In genomic region chr4:59009186-59009585, GRCm38 (mm10) we compare ENCODE assay signal across 14 mouse cellular contexts. TPM values are rescaled to one million over a fixed set of nuclear protein-coding genes. Genes with fewer than 3 reads are reported as not detected.
DNase-seq lines count a peak whose midpoint lies in the region; ATAC-seq and TF ChIP-seq lines count a peak whose summit lies in the region.
"Had no signal": no experiment of that assay in that cellular context is flagged by ENCODE, and none has a peak within 500 bp of the region (broad histone marks: within the 10 kb centered on the region; RNA-seq: fewer than 3 reads in every experiment).

No protein-coding gene starts in this region.

- TF ChIP-seq EP300 in CH12.LX (IDR thresholded peaks at IDR 0.05; ENCODE audit: low read length): peak; percentile 60

- peak overlapping the region in 1 of 3 experiments; percentile 18 for H3K4me3 ChIP-seq in CH12.LX (replicated peaks in 1 of 3; ENCODE audit: low read depth in 2 of 3, low read length in 2 of 3, poor library complexity in 1 of 3)
- no peak overlapping the region for H3K4me3 ChIP-seq in liver, embryonic 11.5 days (ENCODE audit: low read depth, low read length)
- no peak overlapping the region for H3K4me3 ChIP-seq in forebrain, embryonic 10.5 days
- H3K4me3 ChIP-seq: intestine, embryonic 15.5 days had no signal

- no peak overlapping the region for H3K9ac ChIP-seq in CH12.LX (ENCODE audit: insufficient read depth, low read depth)
- H3K9ac ChIP-seq in liver, embryonic 11.5 days (ENCODE audit: low read depth, low read length): no peak overlapping the region
- H3K9ac ChIP-seq: intestine, embryonic 15.5 days; lung, embryonic 14.5 days had no signal

- in situ Hi-C loops in CH12.LX (cut with MboI; ENCODE audit: low pct_ligation_motif_present, low pct_unique_long_range_greater_than_20kb, low sequenced_read_pairs): no loop called here

- TF ChIP-seq RAD21 in CH12.LX (IDR thresholded peaks at IDR 0.05; ENCODE audit: low read depth, low read length): no peak

- no peak for TF ChIP-seq CTCF in CH12.LX (conservative IDR thresholded peaks at IDR 0.05 in 1 of 2, IDR thresholded peaks at IDR 0.05 in 1 of 2; ENCODE audit: low read depth in 2 of 2, low read length in 2 of 2)

- intact Hi-C loops in heart, postnatal 10 days (cut with DNase I): no loop called here
- intact Hi-C loops in left cerebral cortex, postnatal 14 days (cut with DNase I): no loop called here

- H3K27ac ChIP-seq in CH12.LX (ENCODE audit: insufficient read depth, low read depth): no peak overlapping the region
- no peak overlapping the region for H3K27ac ChIP-seq in liver, embryonic 11.5 days (ENCODE audit: low read depth, low read length)
- no peak overlapping the region for H3K27ac ChIP-seq in forebrain, embryonic 10.5 days
- H3K27ac ChIP-seq: intestine, embryonic 15.5 days had no signal

- peak overlapping the region; percentile 71 for H3K4me2 ChIP-seq in CH12.LX (ENCODE audit: insufficient read depth, low read depth, poor library complexity, severe bottlenecking)
- H3K4me2 ChIP-seq in liver, embryonic 11.5 days: peak overlapping the region; percentile 5; the same call in 1 of the 2 replicates
- H3K4me2 ChIP-seq: intestine, embryonic 15.5 days; lung, embryonic 14.5 days; midbrain, embryonic 11.5 days had no signal

- H3K79me2 ChIP-seq in CH12.LX (replicated peaks; ENCODE audit: control insufficient read depth, extremely low read depth, insufficient read depth, poor library complexity, severe bottlenecking): peaks cover 11% of the 10 kb centered on the region

- H3K27me3 ChIP-seq in CH12.LX (replicated peaks): no peaks in the 10 kb centered on the region
- H3K27me3 ChIP-seq in liver, embryonic 11.5 days (replicated peaks; ENCODE audit: control insufficient read depth, insufficient read depth, low read length): no peaks in the 10 kb centered on the region
- H3K27me3 ChIP-seq in forebrain, embryonic 10.5 days (ENCODE audit: poor library complexity, severe bottlenecking): no peaks in the 10 kb centered on the region
- H3K27me3 ChIP-seq: intestine, embryonic 15.5 days had no signal

- dilution Hi-C loops in CH12.LX (cut with MboI; ENCODE audit: extremely low pct_ligation_motif_present, extremely low pct_unique_long_range_greater_than_20kb, low sequenced_read_pairs): no loop called here

- DNase-seq in A20 (ENCODE audit: low read depth, low spot score) (peak; percentile 68), CH12.LX (ENCODE audit: extremely low read depth) (no peak)
- DNase-seq in liver, embryonic 11.5 days (ENCODE audit: low spot score): no peak
- DNase-seq in naive thymus-derived CD4-positive, alpha-beta T cell, adult 2 months (ENCODE audit: low read depth): peak; percentile 65
- DNase-seq in heart, postnatal 10 days: no peak
- no peak for DNase-seq in kidney, adult 9 months
- DNase-seq in left cerebral cortex, postnatal 14 days (ENCODE audit: low spot score in 2 of 2): no peak
- no peak for DNase-seq in forebrain, embryonic 10.5 days (ENCODE audit: extremely low spot score, low spot score)
- DNase-seq: cerebellum, adult 11-12 months; lung, embryonic 14.5 days; retina, postnatal 1 day had no signal

- peaks cover 2 to 12% of the 10 kb centered on the region in 2 experiments for H3K36me3 ChIP-seq in CH12.LX (replicated peaks in 1 of 2; ENCODE audit: control insufficient read depth in 1 of 2, insufficient read depth in 1 of 2, low read length in 1 of 2)
- no peaks in the 10 kb centered on the region for H3K36me3 ChIP-seq in liver, embryonic 11.5 days (ENCODE audit: control insufficient read depth, insufficient read depth, low read length)
- H3K36me3 ChIP-seq in forebrain, embryonic 10.5 days (replicated peaks): no peaks in the 10 kb centered on the region
- H3K36me3 ChIP-seq: intestine, embryonic 15.5 days had no signal

- H3K9me3 ChIP-seq in CH12.LX (replicated peaks; ENCODE audit: low read length): no peaks in the 10 kb centered on the region
- H3K9me3 ChIP-seq in liver, embryonic 11.5 days (ENCODE audit: control insufficient read depth, low read length): no peaks in the 10 kb centered on the region
- H3K9me3 ChIP-seq in forebrain, embryonic 10.5 days: no peaks in the 10 kb centered on the region
- H3K9me3 ChIP-seq: intestine, embryonic 15.5 days had no signal

- TF ChIP-seq POLR2A in CH12.LX (IDR thresholded peaks at IDR 0.05; ENCODE audit: low read depth, low read length): no peak

- ATAC-seq in liver, embryonic 11.5 days (replicated peaks; ENCODE audit: low FRiP score): no peak
- ATAC-seq: intestine, embryonic 15.5 days had no signal

- peaks cover 18 to 60% of the 10 kb centered on the region in 2 experiments for H3K4me1 ChIP-seq in CH12.LX (ENCODE audit: control insufficient read depth in 1 of 2, insufficient read depth in 2 of 2)
- peaks cover 49% of the 10 kb centered on the region for H3K4me1 ChIP-seq in liver, embryonic 11.5 days (replicated peaks; ENCODE audit: control insufficient read depth, insufficient read depth, low read length)
- peaks cover 30% of the 10 kb centered on the region for H3K4me1 ChIP-seq in forebrain, embryonic 10.5 days

- WGBS in liver, embryonic 11.5 days: 61% methylated on average over 7 of the region's 7 CpGs
- 90% methylated on average over 7 of the region's 7 CpGs for WGBS in forebrain, embryonic 10.5 days

TF ChIP-seq in CH12.LX, 34 proteins besides CTCF, POLR2A, EP300 and RAD21:
- TF ChIP-seq KAT2A (IDR thresholded peaks at IDR 0.05; ENCODE audit: insufficient replicate concordance, low read length): no peak
- TF ChIP-seq IRF4 (IDR thresholded peaks at IDR 0.05; ENCODE audit: low read depth, low read length): peak; percentile 70
- no peak for TF ChIP-seq SIN3A (IDR thresholded peaks at IDR 0.05; ENCODE audit: low read length)
- no peak for TF ChIP-seq MYC (IDR thresholded peaks at IDR 0.05; ENCODE audit: low read depth, low read length)
- TF ChIP-seq ETS1 (conservative IDR thresholded peaks at IDR 0.05; ENCODE audit: low read depth, low read length): 0 out of 2 replicates have a peak, but pooled peaks have one; percentile 30
- TF ChIP-seq BHLHE40 (IDR thresholded peaks at IDR 0.05; ENCODE audit: low read depth, low read length): peak; percentile 71
TF ChIP-seq in CH12.LX: peak in this region for 3.

RNA-seq across cellular contexts. Expression of gene Gm20503, which starts 6.2 kb away (rescaled TPM):
- 0.13 TPM in 1 of 2 replicates, not detected in the other for total RNA-seq in CH12.LX (2012; rRNA removed)
- not detected in 2 replicates for total RNA-seq in CH12.LX (2014; rRNA removed)
- polyA plus RNA-seq in CH12.LX (2012; ENCODE audit: insufficient read length, low read depth): 0.70 TPM in 1 of 2 replicates, not detected in the other
- 8.1 and 11.5 TPM in 2 replicates for polyA plus RNA-seq in liver, embryonic 11.5 days (2014; fragmentation: Nextera tagmentation; extraction: Ambion mirVana)
- total RNA-seq in heart, postnatal 10 days (2021): 1 to 10 TPM; 3.7 TPM
- 1 to 10 TPM in 1 of 2 experiments, under 1 TPM in 1; 0.70 to 3.1 TPM for total RNA-seq in left cerebral cortex, postnatal 14 days (2021)
- polyA plus RNA-seq in forebrain, embryonic 10.5 days (2016; fragmentation: Nextera tagmentation; extraction: Ambion mirVana): 6.7 and 7.8 TPM in 2 replicates
- polyA plus RNA-seq: gonadal fat pad, adult 2 months had no signal

RNA-seq across cellular contexts. Expression of gene Dnajc25, which starts 14.3 kb away (rescaled TPM):
- total RNA-seq in CH12.LX (2012; rRNA removed) (2.7 and 3.7 TPM in 2 replicates), CH12.LX (2014; rRNA removed) (3.8 and 4.7 TPM in 2 replicates)
- 7.0 and 7.6 TPM in 2 replicates for polyA plus RNA-seq in CH12.LX (2012; ENCODE audit: insufficient read length, low read depth)
- polyA plus RNA-seq in liver, embryonic 11.5 days (2014; fragmentation: Nextera tagmentation; extraction: Ambion mirVana): 8.8 and 11.1 TPM in 2 replicates
- 10 to 100 TPM; 15.9 to 18.2 TPM for total RNA-seq in heart, postnatal 10 days (2021)
- total RNA-seq in left cerebral cortex, postnatal 14 days (2021): 1 to 10 TPM; 6.5 to 7.7 TPM
- 5.4 and 5.9 TPM in 2 replicates for polyA plus RNA-seq in forebrain, embryonic 10.5 days (2016; fragmentation: Nextera tagmentation; extraction: Ambion mirVana)

RNA-seq across cellular contexts. Expression of gene Ptgr1, which starts 22.3 kb away (rescaled TPM):
- 6.2 and 7.2 TPM in 2 replicates for total RNA-seq in CH12.LX (2012; rRNA removed)
- total RNA-seq in CH12.LX (2014; rRNA removed): 2.4 and 2.9 TPM in 2 replicates
- 4.0 and 4.2 TPM in 2 replicates for polyA plus RNA-seq in CH12.LX (2012; ENCODE audit: insufficient read length, low read depth)
- polyA plus RNA-seq in liver, embryonic 11.5 days (2014; fragmentation: Nextera tagmentation; extraction: Ambion mirVana): 28.0 and 30.5 TPM in 2 replicates
- total RNA-seq in heart, postnatal 10 days (2021): 1 to 10 TPM; 5.3 to 5.6 TPM
- total RNA-seq in left cerebral cortex, postnatal 14 days (2021): 1 to 10 TPM; 1.6 to 2.4 TPM
- polyA plus RNA-seq in forebrain, embryonic 10.5 days (2016; fragmentation: Nextera tagmentation; extraction: Ambion mirVana): 12.0 and 12.8 TPM in 2 replicates

RNA-seq across cellular contexts. Expression of gene Gng10, which starts 25.7 kb away (rescaled TPM):
- 55.6 and 68.0 TPM in 2 replicates for total RNA-seq in CH12.LX (2012; rRNA removed)
- 189 and 210 TPM in 2 replicates for total RNA-seq in CH12.LX (2014; rRNA removed)
- 78.6 and 95.5 TPM in 2 replicates for polyA plus RNA-seq in CH12.LX (2012; ENCODE audit: insufficient read length, low read depth)
- polyA plus RNA-seq in liver, embryonic 11.5 days (2014; fragmentation: Nextera tagmentation; extraction: Ambion mirVana): 67.6 and 78.9 TPM in 2 replicates
- total RNA-seq in heart, postnatal 10 days (2021): 10 to 100 TPM; 32.1 to 32.9 TPM
- total RNA-seq in left cerebral cortex, postnatal 14 days (2021): 10 to 100 TPM; 84.9 to 96.0 TPM
- 70.4 and 70.8 TPM in 2 replicates for polyA plus RNA-seq in forebrain, embryonic 10.5 days (2016; fragmentation: Nextera tagmentation; extraction: Ambion mirVana)

Comparison
In these comparisons a context has a peak if more than half of its experiments do, and no peak if none do; other contexts are left out.
1. DNase-seq: peak in A20 (single experiment) and naive thymus-derived CD4-positive, alpha-beta T cell, adult 2 months (single experiment); none in CH12.LX (single experiment), liver, embryonic 11.5 days (single experiment), heart, postnatal 10 days (0 of 2), kidney, adult 9 months (single experiment), left cerebral cortex, postnatal 14 days (0 of 2) and forebrain, embryonic 10.5 days (single experiment).